Mouse (Mus musculus) adrenal gland, postnatal 36 days (tissue): ENCODE measurements at regions not wholly inside any gene's neighbourhood (a gene's known extent, or its start where the extent isn't known, plus 50 kb on each side); places are given as distances from the start of the nearest gene placed in this dataset.

Experiments used
- DNase-seq, 2 experiments: peaks; one replicate each; pipeline ENCODE4 v3.0.0; 2021; ENCODE audit warnings: mixed read lengths in 1 of 2

DNA sequence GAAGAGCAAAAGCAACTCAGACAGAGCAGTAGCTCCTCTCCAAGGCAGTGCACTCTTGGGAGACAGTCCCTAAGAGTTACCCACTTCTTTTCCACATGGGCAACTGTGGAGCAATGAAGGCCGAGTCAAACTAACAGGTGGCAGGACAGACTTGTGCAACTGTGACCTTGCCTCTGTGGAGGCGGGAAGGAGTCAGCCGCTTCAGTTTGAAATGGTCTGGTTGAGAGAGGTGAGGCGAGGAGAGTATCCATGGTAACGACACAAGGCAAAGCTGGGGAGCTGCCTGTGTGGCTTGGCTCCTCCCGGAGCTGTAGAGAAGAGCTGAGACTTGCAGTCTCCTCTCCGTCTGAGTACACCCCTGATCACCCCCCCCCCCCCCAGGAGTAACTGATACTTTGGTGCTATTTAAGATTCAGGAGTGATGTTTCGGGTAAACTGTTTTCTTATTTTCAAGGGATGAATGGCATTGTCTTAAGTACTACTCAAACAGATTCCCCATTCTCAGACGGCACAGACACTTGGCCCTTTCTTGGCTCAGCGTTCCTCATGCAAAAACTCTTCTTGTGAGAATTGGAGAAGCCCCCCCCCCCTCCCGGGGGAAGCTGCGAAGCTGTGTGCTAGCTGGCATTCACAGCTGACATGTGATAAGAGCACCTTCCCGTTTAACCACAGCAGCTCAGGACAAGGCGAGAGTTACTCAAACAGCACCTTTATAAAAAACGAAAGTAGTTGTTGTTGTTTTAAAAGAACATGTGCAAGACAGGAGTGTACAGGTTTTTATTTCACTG, 54.9 kb upstream of the Chst1 start:
- DNase-seq, result peak in 1 of 2 experiments; percentile 37

DNA sequence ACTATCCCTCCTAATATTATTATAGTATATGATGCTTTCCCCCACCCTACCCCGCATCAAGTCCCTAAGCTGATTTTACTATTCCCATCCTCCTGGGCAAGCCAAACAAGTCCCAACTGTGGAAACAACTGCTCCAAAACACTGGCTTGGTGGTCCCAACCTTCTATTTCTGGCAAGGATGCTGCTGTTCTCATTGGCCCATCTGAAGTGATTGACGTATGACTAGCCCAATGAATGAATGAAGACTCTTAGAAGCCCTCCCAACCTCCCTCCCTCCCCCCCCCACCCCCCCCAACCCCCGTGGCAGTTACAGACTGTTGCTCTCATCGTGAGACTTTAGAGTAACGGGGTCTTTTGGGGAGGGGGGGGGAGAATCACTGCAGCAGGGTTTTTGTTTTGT, 58.7 kb upstream of the Chst1 start:
- DNase-seq, result no peak

DNA sequence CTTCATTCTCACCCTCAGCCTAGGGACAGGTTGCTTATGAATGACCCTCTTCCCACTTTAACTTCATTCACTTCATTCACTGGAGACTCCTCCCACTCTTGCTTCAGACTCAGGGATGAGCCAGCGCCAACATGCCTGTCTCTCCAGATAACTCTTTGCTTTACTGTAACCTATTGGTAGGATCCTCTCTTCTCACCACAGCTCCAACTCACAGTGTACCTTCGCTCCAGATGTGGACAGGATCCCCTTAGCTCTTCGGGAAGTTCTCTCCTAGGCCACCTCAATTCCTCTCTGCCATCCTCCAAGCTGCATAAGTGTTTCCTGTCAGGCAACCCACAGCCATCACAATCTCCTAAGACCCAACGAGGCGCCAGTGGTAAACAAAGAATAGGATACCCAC, 67.5 kb upstream of the Chst1 start:
- DNase-seq, result no peak

DNA sequence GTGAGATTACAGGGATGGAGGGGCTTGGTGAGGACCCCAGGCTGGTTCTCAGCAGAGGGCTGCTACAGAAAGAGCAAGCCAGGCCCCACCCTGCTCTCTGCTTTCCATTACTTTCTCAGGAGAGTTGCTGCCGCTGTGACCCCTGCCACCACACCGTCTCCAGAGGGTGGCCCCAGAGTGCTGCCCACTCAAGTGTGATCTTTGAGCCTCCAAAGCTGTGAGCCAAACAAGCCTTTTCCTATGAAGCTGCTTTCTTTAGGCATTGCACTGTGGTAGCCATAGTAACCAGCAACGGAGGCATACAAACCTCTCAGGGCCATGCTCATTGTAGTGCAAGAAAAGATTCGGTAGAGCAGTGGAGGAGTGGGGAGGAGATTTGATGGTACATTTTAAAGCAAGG, 68.8 kb upstream of the Chst1 start:
- no peak for DNase-seq

DNA sequence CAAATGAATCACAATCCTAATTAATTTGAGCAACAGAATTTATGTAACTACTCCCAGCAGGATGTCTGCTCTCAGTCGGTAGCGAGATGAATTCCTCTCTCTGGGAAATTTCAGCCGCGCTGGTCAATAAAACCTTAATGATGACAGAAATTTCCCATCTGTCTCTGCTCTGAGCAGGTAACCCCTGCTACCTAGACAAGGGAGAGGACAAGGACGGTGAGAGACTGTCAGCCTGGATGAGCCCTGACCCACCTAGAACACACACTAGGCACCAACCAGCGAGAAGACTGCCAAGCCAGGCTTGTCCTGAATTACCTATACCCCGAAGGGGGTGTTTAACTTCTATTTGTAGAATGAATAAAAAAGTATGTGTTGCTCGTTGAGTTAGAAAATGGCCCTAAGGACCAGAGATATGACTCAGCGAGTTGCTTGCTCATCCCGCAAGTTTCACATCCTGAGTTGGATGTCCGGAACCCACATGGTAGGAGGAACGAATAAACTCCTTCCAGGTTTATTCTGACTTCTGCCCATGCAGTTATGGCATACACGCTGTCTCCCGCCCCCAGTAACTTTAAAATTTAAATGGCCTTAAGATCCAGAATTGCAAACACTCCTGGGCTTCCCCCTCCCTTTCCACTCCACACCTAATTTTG, 69.5 kb upstream of the Slc35c1 start:
- DNase-seq, result no peak

DNA sequence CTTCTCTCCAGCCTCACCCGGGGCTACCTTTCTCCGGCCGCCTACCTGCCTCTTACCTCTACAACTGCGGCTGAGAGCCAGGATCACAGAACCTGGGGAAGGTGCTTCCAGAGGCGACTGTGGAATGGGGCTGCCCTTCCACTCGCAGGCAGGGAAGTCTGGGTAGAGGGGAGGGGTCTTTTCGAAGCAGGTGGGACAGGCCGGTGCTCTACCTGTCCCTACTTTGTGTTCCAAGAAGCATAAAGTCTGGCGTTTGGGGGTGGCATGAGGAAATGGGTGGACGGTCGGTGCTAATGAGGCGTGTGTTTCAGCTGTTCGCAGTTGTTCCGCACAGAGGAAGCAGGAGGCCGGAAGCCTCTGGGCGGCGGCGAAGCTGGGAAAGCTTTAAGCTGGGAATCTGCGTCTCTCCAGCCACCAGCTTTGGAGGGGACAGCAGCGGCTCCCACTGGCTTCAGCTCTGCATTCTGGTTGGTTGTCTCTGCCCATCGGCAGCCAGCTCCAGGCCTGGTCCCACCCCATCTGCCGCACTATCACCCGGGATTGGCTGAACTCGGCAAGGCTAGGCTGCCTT, 68.8 kb upstream of the Slc35c1 start:
- DNase-seq, result peak; percentile 89 to 92

DNA sequence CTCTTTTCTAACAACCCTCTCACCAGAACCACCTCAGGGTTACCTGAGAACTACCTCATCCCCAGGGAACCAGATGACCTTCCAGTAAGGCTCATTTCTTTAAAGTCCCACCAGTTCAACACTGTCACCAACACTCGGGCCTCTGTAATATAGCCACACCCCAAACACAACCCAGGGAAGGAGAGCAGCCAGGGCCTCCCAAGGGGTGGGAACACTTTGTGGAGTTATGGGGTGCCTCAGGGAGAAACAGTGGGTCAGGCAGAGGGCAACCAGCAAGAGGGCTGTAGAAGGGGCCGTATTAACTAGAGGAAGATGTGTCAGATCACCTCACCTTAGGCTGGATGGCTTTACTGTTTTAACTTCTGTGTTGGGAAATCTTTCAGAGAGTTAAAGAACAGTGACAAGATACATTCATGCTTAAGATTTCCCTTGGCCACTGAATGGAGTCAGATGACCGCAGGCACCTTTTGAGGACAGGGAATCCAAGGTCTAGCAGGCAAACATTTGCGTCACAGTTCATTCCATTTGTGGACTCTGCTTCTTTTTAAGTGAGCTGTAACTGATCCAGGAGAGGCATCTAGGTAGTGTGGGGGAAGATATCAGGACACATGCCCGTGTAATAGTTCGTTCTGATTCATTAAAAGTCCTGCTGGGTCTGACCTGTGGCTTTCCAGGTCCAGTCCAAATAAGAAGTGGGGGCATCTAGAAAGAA, 67.9 kb upstream of the Slc35c1 start:
- DNase-seq, result no peak

DNA sequence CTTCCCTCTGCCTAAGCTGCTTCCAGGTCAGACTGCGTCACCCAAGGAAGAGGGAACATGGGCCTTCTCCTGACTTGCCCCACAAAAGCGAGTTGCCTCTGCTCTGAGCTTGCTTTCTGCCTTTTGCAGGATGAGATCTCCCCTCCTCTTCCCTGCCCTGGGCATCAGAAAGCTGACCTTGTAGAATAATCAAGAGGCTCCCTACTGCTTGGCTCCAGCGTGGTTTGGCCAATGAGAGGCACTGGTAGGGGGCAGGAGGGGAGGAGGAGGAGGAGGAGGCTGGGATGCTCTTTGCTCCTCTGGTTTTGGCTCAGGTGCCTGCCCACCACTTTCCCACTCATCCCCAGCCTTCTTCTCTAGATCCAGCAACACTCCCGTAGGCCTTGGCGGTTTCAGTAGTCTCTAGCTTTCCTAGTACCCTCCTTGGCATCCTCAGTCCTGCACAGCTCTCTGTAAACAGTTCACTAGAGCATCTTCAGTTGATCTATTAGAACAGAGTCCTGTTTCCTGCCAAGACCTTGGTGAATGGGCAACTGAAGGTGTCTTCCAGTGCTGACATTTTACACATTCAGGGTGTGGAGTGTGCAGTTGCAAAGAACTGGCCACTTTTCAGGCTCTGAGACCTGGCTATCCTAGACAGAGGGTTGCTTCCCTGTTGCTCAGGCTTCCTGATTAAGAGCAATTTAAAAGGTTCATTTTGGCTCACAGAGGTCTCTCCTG, 66.5 kb upstream of the Slc35c1 start:
- DNase-seq, result no peak

DNA sequence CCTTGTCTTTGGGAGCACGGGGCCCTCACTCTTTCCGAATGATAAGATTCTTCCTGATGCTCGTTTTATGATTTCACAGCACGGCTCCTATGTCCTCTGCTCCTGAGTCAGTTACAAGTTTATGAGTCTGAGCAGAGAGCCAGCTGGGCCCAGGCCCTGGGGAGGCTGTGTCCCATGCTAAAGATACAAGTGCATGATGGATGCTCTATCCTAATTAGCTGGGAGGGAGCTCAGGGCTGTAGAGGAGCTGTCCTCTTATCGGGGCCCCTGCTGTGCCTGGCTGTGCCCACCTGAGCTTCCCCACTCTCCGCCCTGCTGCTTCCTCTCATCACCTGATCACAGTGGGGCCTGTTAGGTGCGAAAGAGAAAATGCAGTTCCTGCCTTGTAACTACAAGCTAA, 65.3 kb upstream of the Slc35c1 start:
- no peak for DNase-seq

DNA sequence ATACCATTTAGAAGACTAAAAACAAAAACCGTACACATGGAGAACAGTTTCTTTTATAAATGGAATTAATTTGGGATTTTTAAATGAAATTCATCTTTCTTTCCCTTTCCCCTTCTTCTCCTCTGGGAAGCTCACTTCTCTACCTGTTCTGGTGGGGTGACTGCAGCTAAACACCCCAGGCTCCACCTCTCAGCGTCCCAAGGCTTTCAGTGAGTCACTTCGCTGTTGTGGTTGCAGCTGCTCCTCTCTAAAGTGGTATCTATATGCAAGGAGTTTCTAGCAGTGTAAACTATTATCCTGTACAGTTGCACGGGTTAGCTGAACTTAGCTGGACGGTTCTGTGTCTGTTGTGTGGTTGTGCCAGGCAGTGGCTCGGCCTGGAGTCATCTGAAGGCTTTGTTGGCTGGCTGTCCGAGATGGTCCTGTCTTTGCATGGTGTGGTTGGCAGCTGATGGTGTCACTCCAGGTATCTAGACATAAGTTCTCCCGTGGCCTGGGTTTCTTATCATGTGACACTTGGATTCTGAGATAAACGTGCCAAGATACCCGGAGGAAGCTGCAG, 64.8 kb upstream of the Slc35c1 start:
- DNase-seq, result peak; percentile 38 to 61

DNA sequence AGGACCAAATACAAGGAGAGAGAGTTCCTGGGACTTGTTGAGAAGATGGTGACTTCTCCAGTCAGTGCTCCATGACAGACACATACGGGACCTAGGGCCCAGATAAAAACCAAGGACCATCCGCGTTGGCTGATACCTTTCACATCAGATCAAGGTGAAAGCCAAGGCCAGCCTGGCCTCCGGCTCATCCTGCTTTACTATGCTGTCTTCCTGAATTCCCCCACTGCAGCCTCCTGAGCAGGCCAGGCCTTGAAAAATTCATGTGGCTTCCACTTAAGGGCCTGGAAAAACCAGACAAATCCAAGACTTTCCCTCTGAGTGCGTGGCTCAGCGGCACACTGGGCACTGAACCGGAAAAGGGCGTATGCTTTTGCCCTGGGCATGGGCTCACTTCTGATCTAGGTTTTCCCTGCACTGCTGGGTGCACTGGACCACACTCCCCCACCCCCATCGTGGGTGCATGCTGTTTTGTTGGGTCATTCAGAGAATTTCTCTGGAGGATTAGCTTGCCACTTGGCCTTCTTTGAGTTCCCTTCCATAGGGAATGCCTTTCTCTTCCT, 64.1 kb upstream of the Slc35c1 start:
- DNase-seq, result peak; percentile 29 to 47

DNA sequence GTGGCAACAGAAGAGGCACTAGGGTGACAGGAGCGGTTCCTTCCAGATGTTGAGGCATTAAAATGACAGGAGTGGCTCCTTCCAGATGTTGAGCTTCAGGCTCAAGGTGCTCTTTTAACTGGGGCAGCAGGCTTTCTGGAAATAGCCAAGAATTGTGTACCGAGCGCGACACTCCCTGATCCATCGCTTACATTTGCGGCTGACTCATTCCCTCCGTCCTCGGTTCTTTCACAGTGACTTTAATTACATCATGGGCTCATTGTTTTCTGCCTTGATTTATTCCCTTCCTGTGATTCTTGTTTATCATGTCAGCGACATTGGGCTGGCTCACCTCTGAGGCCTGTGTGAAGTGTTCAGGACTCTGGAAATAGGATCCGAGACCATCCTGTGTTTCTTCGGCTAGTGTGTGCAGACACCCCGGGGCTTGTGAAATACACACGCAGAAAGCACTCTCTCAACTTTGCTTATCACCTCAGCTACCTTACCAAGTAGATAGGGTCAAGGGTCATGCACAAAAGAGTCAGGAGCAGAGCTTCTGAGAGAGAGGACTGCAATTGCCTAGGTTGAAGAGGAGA, 63.1 kb upstream of the Slc35c1 start:
- DNase-seq, result peak; percentile 61 to 78

DNA sequence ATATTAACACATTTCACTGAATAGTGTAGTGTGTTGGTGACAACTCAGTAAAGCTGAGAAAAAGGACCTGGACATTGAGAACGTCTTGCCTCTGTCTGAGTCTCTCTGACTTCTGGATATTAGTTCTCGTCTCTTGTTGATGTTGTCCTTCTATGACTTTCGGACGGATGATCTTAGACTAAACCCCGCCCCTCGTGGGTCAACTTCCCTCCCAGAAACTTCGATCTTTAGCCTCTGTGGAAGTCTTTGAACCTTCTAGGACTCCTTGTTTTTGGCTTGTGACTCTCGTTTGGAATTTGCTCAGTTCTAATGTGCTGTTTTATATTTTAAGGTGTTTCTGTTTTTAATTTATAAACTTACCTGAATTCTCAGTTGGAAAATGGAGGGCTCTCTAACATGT, 61.2 kb upstream of the Slc35c1 start:
- DNase-seq, result peak in 1 of 2 experiments; percentile 50

DNA sequence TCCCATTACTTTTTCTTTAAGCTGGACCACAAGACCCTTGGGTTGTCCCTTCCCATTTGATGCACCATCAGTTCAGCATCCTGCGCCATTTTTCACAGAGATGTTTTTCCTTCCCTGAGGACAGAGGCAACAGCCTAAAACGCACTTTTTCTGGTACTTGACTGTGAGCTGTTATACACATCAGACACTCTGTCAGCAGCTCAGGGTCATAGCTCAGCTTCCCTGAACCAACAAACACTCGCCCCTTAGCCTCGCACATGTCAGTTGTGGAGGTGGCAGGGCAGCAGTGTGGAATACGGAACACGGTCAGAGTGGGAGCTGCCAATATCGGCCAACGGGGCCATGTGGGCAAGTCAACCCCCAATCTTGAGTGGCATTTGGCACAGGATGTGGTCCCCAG, 59.1 kb upstream of the Slc35c1 start:
- DNase-seq, result peak; percentile 27 to 33

DNA sequence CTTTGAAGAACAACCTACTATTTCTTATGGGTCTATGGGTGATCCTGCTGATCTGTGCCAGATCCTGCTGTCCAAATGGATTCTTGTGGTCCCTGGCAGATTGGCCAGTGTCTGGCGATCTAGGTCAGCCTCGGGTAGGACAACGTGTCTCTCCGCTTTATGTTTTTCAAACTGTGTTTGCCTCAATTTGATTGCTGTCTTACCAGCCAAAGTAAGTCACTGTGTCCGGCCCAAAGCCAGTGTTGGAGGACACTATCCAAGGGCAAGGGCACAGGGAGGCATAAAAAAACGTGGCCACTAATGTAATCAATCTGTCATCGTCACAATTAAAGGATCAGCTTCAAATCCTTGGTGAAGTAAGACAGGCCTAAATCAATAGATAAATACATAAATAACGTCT, 58.6 kb upstream of the Slc35c1 start:
- peak; percentile 50 to 74 for DNase-seq

DNA sequence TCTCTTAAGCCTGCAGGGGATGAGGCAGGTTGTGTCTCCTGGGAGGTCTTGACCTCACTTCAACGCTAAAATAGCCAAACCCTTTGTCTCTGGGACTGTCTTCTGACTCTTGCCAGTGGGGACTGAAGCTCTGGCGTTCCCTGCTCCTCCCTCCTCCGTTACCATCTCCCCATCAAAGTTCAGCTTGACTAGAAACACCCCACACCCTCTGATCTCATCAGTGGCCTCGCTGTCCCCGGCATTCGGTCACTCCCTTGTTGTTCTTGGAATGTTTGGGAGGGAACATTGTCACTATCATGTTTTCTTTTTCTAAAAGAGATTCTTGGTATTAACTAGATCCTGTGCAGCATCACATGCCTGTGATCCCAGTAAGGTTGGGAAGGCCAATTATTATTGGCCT, 54.6 kb upstream of the Slc35c1 start:
- DNase-seq, result no peak

DNA sequence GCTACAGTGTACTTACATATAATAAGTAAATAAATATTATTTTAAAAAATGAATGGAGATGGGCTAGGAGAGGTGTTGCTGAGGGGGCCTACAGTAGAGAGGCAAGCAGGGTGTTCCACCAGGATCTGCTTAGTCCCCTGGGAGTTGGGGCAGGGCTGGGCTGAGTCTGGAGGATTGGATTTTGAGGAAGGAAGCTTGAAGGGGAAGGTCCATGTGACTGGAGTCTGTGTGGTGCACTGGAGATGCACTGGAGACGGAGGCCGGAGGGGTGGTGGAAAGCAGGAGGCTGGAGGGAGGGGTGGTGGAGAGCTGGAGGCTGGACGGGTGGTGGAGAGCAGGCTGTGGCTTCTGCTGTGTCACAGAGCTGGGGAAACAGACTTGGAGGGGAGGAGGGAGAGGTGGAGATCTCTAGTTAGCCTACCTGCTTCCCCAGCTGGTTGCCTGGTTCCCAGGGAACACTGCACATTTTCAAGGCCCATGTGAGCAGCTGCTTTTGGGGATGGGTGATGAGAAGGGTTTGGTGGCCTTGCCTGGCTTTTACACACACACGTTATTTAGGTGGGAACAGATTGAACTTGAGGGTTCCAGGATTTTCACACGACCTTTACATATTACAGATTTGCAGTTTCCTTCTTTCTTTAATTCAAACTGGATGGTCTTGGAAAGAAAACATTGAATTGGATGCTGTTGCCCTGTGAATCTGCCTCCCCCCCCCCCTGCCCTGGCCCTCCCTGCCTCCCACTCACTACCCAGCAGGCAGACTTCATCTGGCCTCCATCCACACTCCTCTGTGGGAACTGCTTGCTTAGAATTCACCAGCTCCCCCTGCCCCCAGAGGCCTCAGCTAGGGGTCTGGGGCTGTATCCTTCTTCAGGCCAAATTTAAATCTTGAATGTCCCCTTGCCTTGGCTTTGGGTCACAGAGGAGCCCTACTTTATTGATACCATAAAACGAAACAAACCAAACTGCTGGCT, 51.7 kb upstream of the Slc35c1 start:
- DNase-seq, result no peak
